ENCODE assay signal across 29 mouse cellular contexts in genomic region chr6:120045406-120045805, GRCm38 (mm10). TPM values are rescaled to one million over a fixed set of nuclear protein-coding genes. Genes with fewer than 3 reads are reported as not detected.
DNase-seq lines count a peak whose midpoint lies in the region; ATAC-seq and TF ChIP-seq lines count a peak whose summit lies in the region.
"Had no signal": no experiment of that assay in that cellular context is flagged by ENCODE, and none has a peak within 500 bp of the region (broad histone marks: within the 10 kb centered on the region; RNA-seq: fewer than 3 reads in every experiment).

No protein-coding gene starts in this region.

- TF ChIP-seq CTCF in gastrocnemius, adult 2 months (IDR thresholded peaks at IDR 0.05), result no peak
- TF ChIP-seq CTCF in heart, adult 2 months (IDR thresholded peaks at IDR 0.05), result no peak
- no peak for TF ChIP-seq CTCF in brain, embryonic 14.5 days (IDR thresholded peaks at IDR 0.05; ENCODE audit: borderline replicate concordance, extremely low read depth, insufficient read depth, insufficient read length)

- no peak for TF ChIP-seq POLR2A in heart, adult 2 months (IDR thresholded peaks at IDR 0.05; ENCODE audit: insufficient read depth, low read depth, low read length)
- TF ChIP-seq POLR2A in brain, embryonic 14.5 days (IDR thresholded peaks at IDR 0.05; ENCODE audit: borderline replicate concordance, extremely low read depth, insufficient read depth, insufficient read length, poor library complexity, severe bottlenecking), result no peak

- no peak overlapping the region for H3K4me2 ChIP-seq in forebrain, embryonic 14.5 days (ENCODE audit: low read length)
- no peak overlapping the region for H3K4me2 ChIP-seq in forebrain, embryonic 16.5 days (ENCODE audit: low read length)
- no peak overlapping the region for H3K4me2 ChIP-seq in kidney, embryonic 15.5 days
- H3K4me2 ChIP-seq: embryonic facial prominence, embryonic 13.5 days; embryonic facial prominence, embryonic 15.5 days; forebrain, embryonic 13.5 days had no signal

- WGBS in forebrain, embryonic 14.5 days, result 42% methylated on average over 4 of the region's 4 CpGs
- 36% methylated on average over 4 of the region's 4 CpGs for WGBS in forebrain, embryonic 16.5 days
- 45% methylated on average over 4 of the region's 4 CpGs for WGBS in heart, adult 2 months
- 74% methylated on average over 4 of the region's 4 CpGs for WGBS in kidney, embryonic 15.5 days

- ATAC-seq in forebrain, embryonic 14.5 days, result no peak
- ATAC-seq in forebrain, embryonic 16.5 days, result no peak
- ATAC-seq in kidney, embryonic 15.5 days (replicated peaks; ENCODE audit: low FRiP score), result no peak
- ATAC-seq: activated CD4-positive, CD25-positive, alpha-beta regulatory T cell, adult 4 months; forebrain, embryonic 13.5 days; Patski had no signal

- no peak overlapping the region for H3K9ac ChIP-seq in forebrain, embryonic 14.5 days (ENCODE audit: low read length)
- H3K9ac ChIP-seq in forebrain, embryonic 16.5 days (replicated peaks; ENCODE audit: low read depth, low read length), result no peak overlapping the region
- no peak overlapping the region for H3K9ac ChIP-seq in heart, adult 2 months (ENCODE audit: low read depth, low read length)
- no peak overlapping the region for H3K9ac ChIP-seq in kidney, embryonic 15.5 days
- H3K9ac ChIP-seq: embryonic facial prominence, embryonic 13.5 days; embryonic facial prominence, embryonic 15.5 days; forebrain, embryonic 13.5 days had no signal

- no peaks in the 10 kb centered on the region for H3K9me3 ChIP-seq in forebrain, embryonic 14.5 days (replicated peaks; ENCODE audit: control insufficient read depth, low read length)
- no peaks in the 10 kb centered on the region for H3K9me3 ChIP-seq in forebrain, embryonic 16.5 days (ENCODE audit: control insufficient read depth, low read length)
- no peaks in the 10 kb centered on the region for H3K9me3 ChIP-seq in kidney, embryonic 15.5 days (replicated peaks)
- H3K9me3 ChIP-seq: embryonic facial prominence, embryonic 13.5 days; embryonic facial prominence, embryonic 15.5 days; forebrain, embryonic 13.5 days had no signal

- H3K4me1 ChIP-seq in forebrain, embryonic 14.5 days (ENCODE audit: control insufficient read depth, insufficient read depth, low read length), result no peaks in the 10 kb centered on the region
- H3K4me1 ChIP-seq in forebrain, embryonic 16.5 days (replicated peaks; ENCODE audit: control insufficient read depth, insufficient read depth, low read length), result no peaks in the 10 kb centered on the region
- peaks cover 3% of the 10 kb centered on the region for H3K4me1 ChIP-seq in heart, adult 2 months (ENCODE audit: control insufficient read depth, insufficient read depth, low read length)
- no peaks in the 10 kb centered on the region for H3K4me1 ChIP-seq in kidney, embryonic 15.5 days
- H3K4me1 ChIP-seq: embryonic facial prominence, embryonic 15.5 days; forebrain, embryonic 13.5 days had no signal

- peak; percentile 58 for DNase-seq in forebrain, embryonic 14.5 days (ENCODE audit: low spot score)
- DNase-seq in gastrocnemius, adult 2 months, result no peak
- DNase-seq in gastrocnemius, postnatal 10 days, result no peak
- DNase-seq in heart, adult 2 months, result no peak
- no peak for DNase-seq in heart, postnatal 36 days
- peak; percentile 72 for DNase-seq in brain, embryonic 14.5 days (ENCODE audit: low read depth)
- DNase-seq: adrenal gland, adult 8-10 months; adrenal gland, postnatal 36 days; cerebellum, adult 11 months; cerebellum, adult 18-20 months; cerebellum, adult 8-10 months; cerebellum, adult 9-11 months; cerebellum, postnatal 14 days; cerebellum, postnatal 36 days; embryo, embryonic 11 days had no signal

- no peaks in the 10 kb centered on the region for H3K36me3 ChIP-seq in forebrain, embryonic 14.5 days (ENCODE audit: control insufficient read depth, insufficient read depth, low read length)
- H3K36me3 ChIP-seq in forebrain, embryonic 16.5 days (ENCODE audit: control insufficient read depth, insufficient read depth), result no peaks in the 10 kb centered on the region
- H3K36me3 ChIP-seq in heart, adult 2 months (ENCODE audit: control insufficient read depth, insufficient read depth, low read length), result peaks cover 3% of the 10 kb centered on the region
- no peaks in the 10 kb centered on the region for H3K36me3 ChIP-seq in kidney, embryonic 15.5 days
- H3K36me3 ChIP-seq: embryonic facial prominence, embryonic 13.5 days; embryonic facial prominence, embryonic 15.5 days had no signal

- no peak overlapping the region for H3K4me3 ChIP-seq in forebrain, embryonic 14.5 days (ENCODE audit: low read depth, low read length)
- H3K4me3 ChIP-seq in forebrain, embryonic 16.5 days (replicated peaks; ENCODE audit: low read length), result no peak overlapping the region
- no peak overlapping the region for H3K4me3 ChIP-seq in gastrocnemius, adult 2 months
- no peak overlapping the region for H3K4me3 ChIP-seq in heart, adult 2 months
- H3K4me3 ChIP-seq in kidney, embryonic 15.5 days (replicated peaks), result no peak overlapping the region
- H3K4me3 ChIP-seq: embryonic facial prominence, embryonic 13.5 days; embryonic facial prominence, embryonic 15.5 days; erythroblast, embryonic 14.5 days; forebrain, embryonic 13.5 days had no signal

- H3K79me2 ChIP-seq in heart, adult 2 months (replicated peaks; ENCODE audit: control insufficient read depth, insufficient read depth, low read length), result no peaks in the 10 kb centered on the region

- no peak for TF ChIP-seq EP300 in heart, adult 2 months (IDR thresholded peaks at IDR 0.05; ENCODE audit: insufficient read depth, low read depth, low read length)

- no peaks in the 10 kb centered on the region for H3K27me3 ChIP-seq in forebrain, embryonic 14.5 days (replicated peaks; ENCODE audit: control insufficient read depth, insufficient read depth, low read length)
- H3K27me3 ChIP-seq in forebrain, embryonic 16.5 days (replicated peaks; ENCODE audit: control insufficient read depth, insufficient read depth, low read length), result no peaks in the 10 kb centered on the region
- H3K27me3 ChIP-seq in heart, adult 2 months (ENCODE audit: control insufficient read depth, insufficient read depth, low read length), result no peaks in the 10 kb centered on the region
- H3K27me3 ChIP-seq in kidney, embryonic 15.5 days, result no peaks in the 10 kb centered on the region
- H3K27me3 ChIP-seq: embryonic facial prominence, embryonic 13.5 days; embryonic facial prominence, embryonic 15.5 days; forebrain, embryonic 13.5 days; Patski had no signal

- no peak overlapping the region for H3K27ac ChIP-seq in forebrain, embryonic 14.5 days (ENCODE audit: low read depth, low read length)
- no peak overlapping the region for H3K27ac ChIP-seq in forebrain, embryonic 16.5 days (ENCODE audit: low read length)
- peak overlapping the region; percentile 39 for H3K27ac ChIP-seq in gastrocnemius, adult 2 months
- H3K27ac ChIP-seq in heart, adult 2 months, result peak overlapping the region; percentile 35
- H3K27ac ChIP-seq in kidney, embryonic 15.5 days, result no peak overlapping the region
- H3K27ac ChIP-seq: embryonic facial prominence, embryonic 13.5 days; embryonic facial prominence, embryonic 15.5 days; forebrain, embryonic 13.5 days had no signal

- intact Hi-C loops in gastrocnemius, adult 2 months (cut with DNase I), result no loop called here
- intact Hi-C loops in heart, adult 2 months (cut with DNase I), result no loop called here
- intact Hi-C loops in heart, postnatal 36 days (cut with DNase I), result no loop called here

RNA-seq across cellular contexts. Expression of gene Wnk1, which starts 6.9 kb away (rescaled TPM):
- 37.9 and 38.0 TPM in 2 replicates for polyA plus RNA-seq in forebrain, embryonic 14.5 days (2014; fragmentation: Nextera tagmentation; extraction: Ambion mirVana)
- polyA plus RNA-seq in forebrain, embryonic 16.5 days (2015; fragmentation: Nextera tagmentation; extraction: Ambion mirVana), result 40.4 and 53.9 TPM in 2 replicates
- total RNA-seq in gastrocnemius, adult 2 months (2021), result 100 to 1,000 TPM; 305 to 369 TPM
- total RNA-seq in gastrocnemius, postnatal 10 days (2021), result 100 to 1,000 TPM; 283 to 292 TPM
- 100 to 1,000 TPM; 354 to 369 TPM for total RNA-seq in heart, adult 2 months (2021)
- polyA plus RNA-seq in heart, adult 2 months (2012; rRNA removed), result 157 and 285 TPM in 2 replicates
- 100 to 1,000 TPM; 336 to 353 TPM for total RNA-seq in heart, postnatal 36 days (2021)
- 113 and 135 TPM in 2 replicates for polyA plus RNA-seq in brain, embryonic 14.5 days (2012; rRNA removed)
- polyA plus RNA-seq in kidney, embryonic 15.5 days (2015; fragmentation: Nextera tagmentation; extraction: Ambion mirVana), result 53.1 and 54.1 TPM in 2 replicates

RNA-seq across cellular contexts. Expression of gene Ninj2, which starts 47.7 kb away (rescaled TPM):
- polyA plus RNA-seq in forebrain, embryonic 14.5 days (2014; fragmentation: Nextera tagmentation; extraction: Ambion mirVana), result not detected in 2 replicates
- polyA plus RNA-seq in forebrain, embryonic 16.5 days (2015; fragmentation: Nextera tagmentation; extraction: Ambion mirVana), result not detected in 2 replicates
- not detected for total RNA-seq in gastrocnemius, adult 2 months (2021)
- not detected for total RNA-seq in gastrocnemius, postnatal 10 days (2021)
- total RNA-seq in heart, adult 2 months (2021), result not detected
- polyA plus RNA-seq in heart, adult 2 months (2012; rRNA removed), result not detected in 2 replicates
- total RNA-seq in heart, postnatal 36 days (2021), result not detected
- not detected in 2 replicates for polyA plus RNA-seq in brain, embryonic 14.5 days (2012; rRNA removed)
- polyA plus RNA-seq in kidney, embryonic 15.5 days (2015; fragmentation: Nextera tagmentation; extraction: Ambion mirVana), result not detected in 2 replicates
- total RNA-seq: adrenal gland, adult 18-20 months; adrenal gland, adult 8-10 months; adrenal gland, postnatal 36 days; common myeloid progenitor, adult 5-6 weeks; MEL had no signal
- polyA plus RNA-seq: C2C12; embryonic facial prominence, embryonic 11.5 days; embryonic facial prominence, embryonic 13.5 days; embryonic facial prominence, embryonic 15.5 days; erythroblast, embryonic 14.5 days; forebrain, embryonic 11.5 days; forebrain, embryonic 13.5 days had no signal

Comparison
In these comparisons a context has a peak if more than half of its experiments do, and no peak if none do; other contexts are left out.
1. DNase-seq: peak in forebrain, embryonic 14.5 days (single experiment) and brain, embryonic 14.5 days (single experiment); none in gastrocnemius, adult 2 months (single experiment), gastrocnemius, postnatal 10 days (single experiment), heart, adult 2 months (0 of 2) and heart, postnatal 36 days (0 of 2).
2. H3K27ac ChIP-seq: peak in gastrocnemius, adult 2 months (single experiment) and heart, adult 2 months (single experiment); none in forebrain, embryonic 14.5 days (single experiment), forebrain, embryonic 16.5 days (single experiment) and kidney, embryonic 15.5 days (single experiment).